Mouse (Mus musculus) embryonic facial prominence, embryonic 14.5 days (tissue): ENCODE results near the gene Kif6. TPM values are rescaled to one million over a fixed set of nuclear protein-coding genes. Genes with fewer than 3 reads are reported as not detected.

Source experiments
- ATAC-seq: fragments of 200-750 bp; cut with Nextera tagmentation; 2 replicates; pipeline ENCODE4 v1.8.0; 2017; ENCODE audit warnings: low read depth, moderate number of reproducible peaks, moderate TSS enrichment
- DNase-seq: peaks from one replicate; pipeline ENCODE4 v3.0.0-alpha.2; 2015; ENCODE audit warnings: low spot score
- H3K27ac ChIP-seq: fragments of 300-500 bp; sonication (generic); replicated peaks from 2 replicates; pipeline ENCODE4 v1.5.1; 2014; ENCODE audit warnings: low read depth, mild to moderate bottlenecking, low read length, moderate library complexity
- H3K27me3 ChIP-seq: fragments of 300-500 bp; sonication (generic); replicated peaks from 2 replicates; pipeline ENCODE4 v1.6.1; 2014; ENCODE audit warnings: low read length; ENCODE audit not compliant: control insufficient read depth, insufficient read depth
- H3K36me3 ChIP-seq: fragments of 300-500 bp; sonication (generic); 2 replicates; pipeline ENCODE4 v1.6.1; 2014; ENCODE audit warnings: low read length, mixed read lengths; ENCODE audit not compliant: control insufficient read depth, insufficient read depth
- H3K4me1 ChIP-seq: fragments of 300-500 bp; sonication (generic); 2 replicates; pipeline ENCODE4 v1.6.1; 2014; ENCODE audit warnings: antibody characterized with exemption, low read length; ENCODE audit not compliant: control insufficient read depth, insufficient read depth
- H3K4me2 ChIP-seq: fragments of 300-500 bp; sonication (generic); 2 replicates; pipeline ENCODE4 v1.6.1; 2014; ENCODE audit warnings: low read depth, mild to moderate bottlenecking, low read length, moderate library complexity, mixed read lengths
- H3K4me3 ChIP-seq: fragments of 300-500 bp; sonication (generic); 2 replicates; pipeline ENCODE4 v1.5.1; 2014; ENCODE audit warnings: low read depth, mild to moderate bottlenecking, low read length
- H3K9ac ChIP-seq: fragments of 300-500 bp; sonication (generic); 2 replicates; pipeline ENCODE4 v1.6.1; 2014; ENCODE audit warnings: low read depth, mild to moderate bottlenecking, low read length, moderate library complexity, mixed read lengths
- H3K9me3 ChIP-seq: fragments of 300-500 bp; sonication (generic); 2 replicates; pipeline ENCODE4 v1.6.1; 2016; ENCODE audit warnings: low read length; ENCODE audit not compliant: control insufficient read depth
- WGBS: fragments of 180-500 bp; shearing (Covaris S2); extraction: QIAGEN DNeasy Blood & Tissue Kit; methylation state at CpG from one replicate; pipeline ENCODE4 v1.1.7; 2014; 5-methylcytosine and 5-hydroxymethylcytosine counted together
- polyA plus RNA-seq: library from polyadenylated mRNA; unstranded; fragments of >200 nt; fragmentation: Nextera tagmentation; extraction: Ambion mirVana; gene quantifications from 2 replicates; pipeline ENCODE4 v1.2.1, GENCODE M21; 2014

Kif6 gene
- polyA plus RNA-seq = 2.1 and 2.3 TPM in 2 replicates

- Histone ChIP-seq H3K9me3 (no peaks in the 10 kb centered on the region), H3K36me3 (no peaks in the 10 kb centered on the region), H3K4me2 (peak within 1 kb of the TSS; percentile 92), H3K27ac (peak within 1 kb of the TSS; percentile 67), H3K4me3 (peak within 1 kb of the TSS; percentile 61), H3K27me3 (no peaks in the 10 kb centered on the region), H3K9ac (peak within 1 kb of the TSS; percentile 63), H3K4me1 (peaks cover 8% of the 10 kb centered on the region)
- peak; percentile 95 for DNase-seq
- peak; percentile 98 for ATAC-seq
- 2% methylated on average over 27 of the region's 27 CpGs for WGBS
Observed at GRCm38 (mm10) chr17:49614577-49615235, at the start of gene Kif6. Gene Kif6 (plus strand): TSS chr17:49615136.

GRCm38 (mm10) chr17:49568717-49569116, 46.2 kb upstream of the Kif6 start:
- no peaks in the 10 kb centered on the region for H3K36me3 ChIP-seq
- H3K4me2 ChIP-seq = no peak overlapping the region
- no peak overlapping the region for H3K4me3 ChIP-seq
- H3K9ac ChIP-seq = no peak overlapping the region
- WGBS = 53% methylated on average over 8 of the region's 8 CpGs
- H3K27ac ChIP-seq = no peak overlapping the region
- H3K4me1 ChIP-seq = no peaks in the 10 kb centered on the region
- no peaks in the 10 kb centered on the region for H3K9me3 ChIP-seq
- DNase-seq (peak; percentile 32), ATAC-seq (no peak)
- no peaks in the 10 kb centered on the region for H3K27me3 ChIP-seq

- Histone ChIP-seq H3K4me3 (no peak overlapping the region), H3K4me2 (no peak overlapping the region), H3K36me3 (no peaks in the 10 kb centered on the region), H3K27me3 (no peaks in the 10 kb centered on the region), H3K27ac (no peak overlapping the region), H3K4me1 (peaks cover under 1% of the 10 kb centered on the region), H3K9me3 (peaks cover 8% of the 10 kb centered on the region; the same call in 1 of the 2 replicates), H3K9ac (no peak overlapping the region)
- 96% methylated on average over 3 of the region's 3 CpGs for WGBS
- DNase-seq = no peak
- ATAC-seq = no peak
Observed at GRCm38 (mm10) chr17:49577321-49577720, 37.6 kb upstream of the Kif6 start.

GRCm38 (mm10) chr17:49582471-49582870, 32.5 kb upstream of the Kif6 start:
- no peak overlapping the region for H3K4me3 ChIP-seq
- WGBS = 42% methylated on average over 11 of the region's 11 CpGs
- H3K36me3 ChIP-seq = no peaks in the 10 kb centered on the region
- H3K9me3 ChIP-seq = no peaks in the 10 kb centered on the region
- H3K27me3 ChIP-seq = no peaks in the 10 kb centered on the region
- peaks cover 4% of the 10 kb centered on the region for H3K4me1 ChIP-seq
- no peak overlapping the region for H3K4me2 ChIP-seq
- H3K9ac ChIP-seq = no peak overlapping the region
- DNase-seq (peak; percentile 32), ATAC-seq (peak; percentile 37; the same call in 1 of the 2 replicates)
- H3K27ac ChIP-seq = no peak overlapping the region

GRCm38 (mm10) chr17:49590051-49590450, 24.9 kb upstream of the Kif6 start:
- Histone ChIP-seq H3K4me1 (peaks cover 8% of the 10 kb centered on the region; the same call in 1 of the 2 replicates), H3K4me2 (no peak overlapping the region), H3K9me3 (no peaks in the 10 kb centered on the region), H3K27me3 (no peaks in the 10 kb centered on the region), H3K4me3 (no peak overlapping the region), H3K9ac (no peak overlapping the region), H3K27ac (no peak overlapping the region), H3K36me3 (no peaks in the 10 kb centered on the region)
- ATAC-seq = peak; percentile 37; the same call in 1 of the 2 replicates
- WGBS = 29% methylated on average over 8 of the region's 8 CpGs
- peak; percentile 33 for DNase-seq

- Histone ChIP-seq H3K4me3 (no peak overlapping the region), H3K36me3 (no peaks in the 10 kb centered on the region), H3K9ac (no peak overlapping the region), H3K4me2 (no peak overlapping the region), H3K9me3 (no peaks in the 10 kb centered on the region), H3K27ac (no peak overlapping the region), H3K4me1 (peaks cover 2% of the 10 kb centered on the region; the same call in 1 of the 2 replicates), H3K27me3 (no peaks in the 10 kb centered on the region)
- ATAC-seq (no peak), DNase-seq (no peak)
- WGBS = 71% methylated on average over 4 of the region's 4 CpGs
Observed at GRCm38 (mm10) chr17:49605397-49605796, 9.5 kb upstream of the Kif6 start.

DNA sequence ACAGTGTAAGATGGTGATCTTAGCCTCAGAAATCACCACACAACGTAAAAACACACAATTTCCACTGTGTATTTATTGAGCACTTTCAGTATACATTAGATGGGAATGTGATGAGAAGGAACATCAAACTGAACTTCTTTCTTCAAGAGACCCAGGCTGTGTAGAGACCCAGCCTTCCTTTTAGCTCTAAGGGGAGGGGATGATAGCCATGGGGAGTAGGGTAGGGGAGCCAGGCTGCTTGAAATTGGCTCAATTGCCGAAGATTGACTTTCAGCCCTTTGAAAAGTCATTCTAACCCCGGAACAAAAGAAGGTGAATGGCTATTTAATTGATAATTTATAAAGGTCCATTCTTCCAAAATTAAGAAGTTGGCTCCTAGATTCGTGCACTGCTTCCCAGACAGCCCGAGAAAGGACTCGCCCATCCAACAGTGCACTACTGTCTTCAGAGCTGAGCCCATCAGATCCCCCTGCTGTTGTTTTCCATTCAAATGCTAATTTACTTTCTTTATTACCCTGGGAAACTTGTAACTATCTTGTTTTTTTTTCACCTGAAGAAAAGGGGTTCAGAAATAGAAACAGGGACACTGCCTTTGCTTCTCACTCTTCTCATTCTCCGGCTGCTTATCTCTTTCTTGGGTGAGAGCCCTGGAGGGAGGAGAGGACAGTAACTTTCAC, 7.4 kb upstream of the Kif6 start:
- H3K4me2 ChIP-seq = no peak overlapping the region
- 50% methylated on average over 7 of the region's 7 CpGs for WGBS
- no peak for ATAC-seq
- DNase-seq = no peak
- H3K9ac ChIP-seq = no peak overlapping the region
- H3K27me3 ChIP-seq = no peaks in the 10 kb centered on the region
- H3K4me3 ChIP-seq = no peak overlapping the region
- H3K4me1 ChIP-seq = peaks cover 3% of the 10 kb centered on the region
- H3K27ac ChIP-seq = no peak overlapping the region
- no peaks in the 10 kb centered on the region for H3K9me3 ChIP-seq
- no peaks in the 10 kb centered on the region for H3K36me3 ChIP-seq

- Histone ChIP-seq H3K36me3 (no peaks in the 10 kb centered on the region), H3K27ac (peak overlapping the region; percentile 41; the same call in 1 of the 2 replicates), H3K27me3 (no peaks in the 10 kb centered on the region), H3K4me3 (no peak overlapping the region), H3K9ac (no peak overlapping the region), H3K4me2 (no peak overlapping the region), H3K9me3 (no peaks in the 10 kb centered on the region), H3K4me1 (peaks cover 8% of the 10 kb centered on the region)
- no peak for ATAC-seq
- WGBS = 31% methylated on average over 8 of the region's 8 CpGs
- DNase-seq = peak; percentile 27
Observed at GRCm38 (mm10) chr17:49610296-49610695, 4.6 kb upstream of the Kif6 start.
